Mouse (Mus musculus) retina, postnatal 1 day (tissue): Measurements from ENCODE around the gene Rxra.

ENCODE experiments used
- DNase-seq: peaks from one replicate; pipeline ENCODE4 v3.0.0-alpha.2; 2012

The Rxra gene

GRCm38 (mm10) chr2:27743863-27744611 lies 67.8 kb downstream of the Rxra start:
- DNase-seq, result no peak

- DNase-seq, result no peak
Measured at GRCm38 (mm10) chr2:27744612-27745351, 68.5 kb downstream of the Rxra start.

GRCm38 (mm10) chr2:27745673-27746620 lies 69.7 kb downstream of the Rxra start:
- DNase-seq, result peak; percentile 64

GRCm38 (mm10) chr2:27746854-27747253 lies 70.6 kb downstream of the Rxra start:
- peak; percentile 57 for DNase-seq

- no peak for DNase-seq
Measured at GRCm38 (mm10) chr2:27748984-27749383, 72.7 kb downstream of the Rxra start.

GRCm38 (mm10) chr2:27750399-27751134 lies 74.3 kb downstream of the Rxra start:
- DNase-seq, result peak; percentile 70

GRCm38 (mm10) chr2:27751135-27751519 lies 74.9 kb downstream of the Rxra start:
- no peak for DNase-seq

GRCm38 (mm10) chr2:27751803-27752202 lies 75.6 kb downstream of the Rxra start:
- no peak for DNase-seq

- no peak for DNase-seq
Measured at GRCm38 (mm10) chr2:27754094-27754493, 77.9 kb downstream of the Rxra start.

- no peak for DNase-seq
Measured at GRCm38 (mm10) chr2:27755986-27756641, 79.9 kb downstream of the Rxra start.

GRCm38 (mm10) chr2:27758414-27759301 lies 82.4 kb downstream of the Rxra start:
- peak; percentile 76 for DNase-seq

- no peak for DNase-seq
Measured at GRCm38 (mm10) chr2:27759431-27759830, 83.2 kb downstream of the Rxra start.

- DNase-seq, result no peak
Measured at GRCm38 (mm10) chr2:27761260-27761995, 85.2 kb downstream of the Rxra start.

GRCm38 (mm10) chr2:27761996-27762340 lies 85.7 kb downstream of the Rxra start:
- no peak for DNase-seq

GRCm38 (mm10) chr2:27762509-27762908 lies 86.3 kb downstream of the Rxra start:
- DNase-seq, result no peak

- peak; percentile 63 for DNase-seq
Measured at GRCm38 (mm10) chr2:27762920-27763780, 86.9 kb downstream of the Rxra start.

- peak; percentile 51 for DNase-seq
Measured at GRCm38 (mm10) chr2:27764256-27764936, 88.2 kb downstream of the Rxra start.

GRCm38 (mm10) chr2:27764937-27765319 lies 88.7 kb downstream of the Rxra start:
- DNase-seq, result peak; percentile 89

- no peak for DNase-seq
Measured at GRCm38 (mm10) chr2:27767773-27768172, 91.5 kb downstream of the Rxra start.
